Mouse (Mus musculus) kidney, postnatal 36 days (tissue): ENCODE results near the gene Taf15.

Experiments
- DNase-seq, 2 experiments: peaks; one replicate each; pipeline ENCODE4 v3.0.0; 2021 to 2022; ENCODE audit warnings: mixed read lengths in 2 of 2

Gene Taf15

GRCm38 (mm10) chr11:83472324-83473234 lies at the start of gene Taf15:
Gene Taf15, plus strand, starts transcription at chr11:83473086.
- peak; percentile 98 to 99 for DNase-seq

DNA sequence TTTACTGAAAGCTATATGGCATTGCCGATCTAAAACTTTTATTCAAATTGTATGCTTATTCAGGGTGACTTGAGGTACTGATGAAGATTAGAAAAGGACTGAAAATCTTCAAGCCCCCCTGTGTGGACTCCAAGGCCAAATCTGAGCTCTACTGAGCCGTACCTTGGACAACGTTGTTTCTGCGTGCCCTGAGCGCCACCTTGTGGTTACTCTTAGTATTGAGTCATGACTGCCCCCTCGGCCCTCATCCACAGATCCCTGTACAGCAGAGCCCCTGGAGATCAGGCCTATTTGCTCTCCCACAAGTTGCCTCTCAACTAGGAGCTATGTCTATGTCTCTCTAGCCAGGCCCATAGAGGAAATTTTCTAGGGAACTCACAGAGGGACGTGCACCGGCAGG lies 48.2 kb upstream of the Taf15 start:
- peak; percentile 64 to 82 for DNase-seq

- DNase-seq, result peak in 1 of 2 experiments; percentile 44
These were observed 45.9 kb upstream of the Taf15 start for GRCm38 (mm10) chr11:83426964-83427363.

DNA sequence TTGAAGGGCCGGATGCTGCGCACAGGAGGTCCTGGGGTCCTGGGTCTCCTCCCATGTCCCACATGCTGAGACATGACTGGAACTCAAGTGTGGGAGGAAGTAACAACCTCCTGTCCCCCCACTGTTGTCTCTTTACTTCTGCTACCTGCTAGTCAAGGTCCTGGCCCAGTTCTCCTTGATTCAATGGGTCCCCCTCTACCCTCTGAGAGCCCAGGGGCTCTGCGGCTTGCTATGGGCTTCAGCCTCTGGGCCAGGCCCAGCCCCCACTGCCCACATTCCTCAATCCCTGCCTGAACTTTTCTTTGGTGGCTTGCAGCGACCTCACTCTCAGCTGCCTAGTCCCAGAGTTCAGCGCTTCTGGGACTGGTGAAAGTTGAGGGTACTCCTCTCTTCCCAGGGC lies 43.5 kb upstream of the Taf15 start, which contains the start of gene Gas2l2:
TSS of gene Gas2l2 (minus strand) at position 101 of the 400 bp plus-strand sequence.
- no peak for DNase-seq

DNA sequence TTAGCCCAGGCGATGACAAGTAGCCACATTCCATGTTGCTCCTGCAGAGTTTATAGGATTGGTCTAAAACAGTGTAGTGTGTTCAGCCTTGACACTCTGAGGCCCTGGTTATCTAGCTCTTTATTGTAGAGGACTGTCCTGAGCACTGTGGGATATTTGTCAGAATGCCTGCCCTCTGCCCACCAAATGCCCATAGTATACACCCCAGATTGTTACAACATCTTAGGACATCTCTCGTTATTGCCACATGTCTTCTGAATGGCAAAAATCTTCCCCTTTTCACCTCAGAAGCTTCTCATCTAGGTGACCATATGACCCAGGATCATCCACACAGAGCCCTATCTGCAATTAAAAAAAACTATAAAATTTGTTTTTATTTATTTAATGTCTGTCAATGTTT lies 40.4 kb upstream of the Taf15 start:
- DNase-seq, result no peak

GRCm38 (mm10) chr11:83437377-83437776 lies 35.5 kb upstream of the Taf15 start, which contains the start of gene 1700020L24Rik:
Gene 1700020L24Rik, plus strand, starts transcription at chr11:83437677.
- no peak for DNase-seq

GRCm38 (mm10) chr11:83439426-83440060 lies 33.3 kb upstream of the Taf15 start:
- no peak for DNase-seq

- peak; percentile 87 to 95 for DNase-seq
These were observed 32.5 kb upstream of the Taf15 start for GRCm38 (mm10) chr11:83440081-83441064.

DNA sequence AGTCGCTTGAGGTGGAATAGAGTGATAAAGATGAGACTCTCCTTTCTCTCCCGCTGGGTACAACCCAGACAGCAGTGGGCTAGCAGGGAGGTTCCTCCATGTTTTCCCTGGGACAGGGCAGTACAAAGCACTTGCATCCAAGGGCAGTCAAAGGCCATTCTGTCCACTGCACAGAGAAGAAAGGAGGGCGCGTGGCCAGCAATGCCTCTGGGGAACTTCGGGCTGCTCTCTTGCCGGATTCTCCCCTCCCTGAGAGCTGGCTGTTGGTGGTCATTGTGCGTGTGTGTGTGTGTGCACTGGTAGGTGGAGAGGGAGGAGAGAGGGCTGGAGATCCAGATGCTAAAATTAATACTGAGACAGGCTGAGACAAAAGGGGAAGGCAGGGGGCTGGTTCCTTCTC lies 31.7 kb upstream of the Taf15 start:
- peak in 1 of 2 experiments; percentile 54 for DNase-seq

DNA sequence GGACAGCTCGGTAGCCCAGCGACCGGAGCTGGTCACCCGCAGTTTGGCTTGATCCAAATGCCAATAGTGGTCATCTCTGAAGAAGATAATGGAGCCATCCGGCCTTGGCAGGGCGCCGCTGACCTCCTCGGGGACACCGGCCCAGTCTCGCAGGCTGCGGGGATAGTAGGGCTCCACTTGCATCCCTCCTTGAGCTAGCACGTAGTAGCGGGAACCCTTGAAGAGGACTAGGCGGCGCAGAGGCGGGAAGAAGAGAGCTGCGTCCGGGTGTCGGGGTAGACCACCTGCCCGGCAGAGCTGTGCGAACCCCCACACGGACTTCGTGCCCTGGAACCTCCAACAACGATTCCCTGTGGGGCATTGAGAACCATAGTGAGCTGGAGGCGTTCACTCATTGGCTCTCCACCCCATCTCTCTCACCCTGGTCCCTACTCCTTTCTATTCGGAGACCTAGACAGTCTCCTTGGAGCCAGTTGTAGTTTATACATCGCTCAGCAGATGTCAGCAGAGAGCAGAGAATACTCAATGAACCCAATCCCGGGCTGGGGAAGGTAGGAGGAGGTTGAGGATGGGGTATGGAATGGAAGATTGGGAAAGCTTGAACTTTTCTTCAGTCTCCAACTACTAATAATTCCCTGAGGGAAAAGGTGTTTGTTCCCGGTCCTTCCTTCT lies 30.2 kb upstream of the Taf15 start:
- peak; percentile 71 to 89 for DNase-seq

- peak in 1 of 2 experiments; percentile 37 for DNase-seq
These were observed 29.1 kb upstream of the Taf15 start for GRCm38 (mm10) chr11:83443824-83444223.

GRCm38 (mm10) chr11:83445001-83445400 lies 27.9 kb upstream of the Taf15 start:
- DNase-seq, result no peak

GRCm38 (mm10) chr11:83447612-83448011 lies 25.3 kb upstream of the Taf15 start:
- DNase-seq, result no peak

DNA sequence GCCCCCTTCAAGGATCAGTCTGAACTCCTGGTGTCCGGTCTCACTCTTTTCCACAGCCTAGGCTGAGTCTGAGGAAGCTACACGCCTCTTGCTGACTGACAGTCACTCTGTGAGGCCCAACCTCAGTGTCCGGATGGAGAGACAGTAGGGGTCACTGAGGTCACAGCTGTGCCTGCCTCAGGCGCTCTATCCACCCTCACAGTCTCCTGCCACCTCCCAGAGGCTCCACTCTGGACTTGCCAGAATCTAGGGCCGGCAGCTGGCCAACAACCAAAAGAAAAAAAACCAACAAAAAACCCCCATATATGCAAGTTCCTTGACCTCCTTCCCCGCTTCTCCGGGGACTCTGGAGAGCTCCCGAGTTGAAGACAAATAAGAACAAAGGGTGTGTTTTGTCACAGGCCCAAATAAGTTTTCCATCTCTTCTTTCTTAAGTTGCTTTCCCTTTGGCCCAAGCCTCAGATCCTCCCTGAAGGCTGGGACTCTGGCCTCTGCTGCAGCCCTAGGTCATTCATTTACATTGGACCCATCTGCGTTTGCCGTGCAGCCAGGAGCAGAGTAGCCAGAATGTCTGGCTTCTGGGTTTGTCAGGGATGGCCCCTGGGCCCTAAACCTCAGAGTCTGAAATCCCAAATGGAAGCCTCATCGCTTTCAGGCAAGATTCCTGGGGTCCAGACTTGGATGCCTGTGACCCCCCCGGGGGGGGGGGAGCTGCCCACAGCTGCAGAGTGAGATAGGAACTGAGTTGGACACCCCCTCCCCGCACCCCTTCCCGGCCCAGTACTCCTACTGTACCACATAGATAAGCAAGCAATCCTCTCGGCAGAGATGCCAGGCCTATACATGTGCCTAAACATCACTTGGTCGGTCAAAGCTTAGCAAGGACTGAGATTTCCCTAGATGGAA lies 24.6 kb upstream of the Taf15 start:
- DNase-seq, result peak; percentile 61 to 62

GRCm38 (mm10) chr11:83448927-83449236 lies 24.0 kb upstream of the Taf15 start:
- peak in 1 of 2 experiments; percentile 72 for DNase-seq

GRCm38 (mm10) chr11:83449298-83449697 lies 23.6 kb upstream of the Taf15 start:
- DNase-seq, result peak in 1 of 2 experiments; percentile 33

- DNase-seq, result no peak
These were observed 22.3 kb upstream of the Taf15 start for GRCm38 (mm10) chr11:83450550-83450949.

- DNase-seq, result no peak
These were observed 21.6 kb upstream of the Taf15 start for GRCm38 (mm10) chr11:83451281-83451680.

DNA sequence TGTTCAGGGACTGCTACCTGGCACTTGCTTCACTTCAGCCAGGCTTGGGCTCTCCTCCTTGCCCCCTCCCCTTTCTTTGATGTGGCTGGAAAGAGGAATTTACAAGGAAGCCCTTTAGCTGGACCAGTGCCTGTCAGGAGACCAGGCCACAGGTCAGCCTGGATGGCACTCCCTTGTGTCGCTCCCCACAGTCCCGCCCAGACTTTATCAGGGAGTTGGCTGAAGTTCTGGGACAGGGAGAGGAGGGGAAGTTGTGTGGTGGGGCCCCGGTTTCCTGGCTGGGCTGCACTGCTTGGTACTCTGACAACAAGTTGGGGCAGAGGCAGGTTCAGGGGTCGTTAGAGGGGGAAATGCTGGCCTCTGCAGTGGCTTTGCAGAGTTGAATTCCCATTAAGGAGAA lies 18.3 kb upstream of the Taf15 start:
- peak; percentile 51 to 55 for DNase-seq

DNA sequence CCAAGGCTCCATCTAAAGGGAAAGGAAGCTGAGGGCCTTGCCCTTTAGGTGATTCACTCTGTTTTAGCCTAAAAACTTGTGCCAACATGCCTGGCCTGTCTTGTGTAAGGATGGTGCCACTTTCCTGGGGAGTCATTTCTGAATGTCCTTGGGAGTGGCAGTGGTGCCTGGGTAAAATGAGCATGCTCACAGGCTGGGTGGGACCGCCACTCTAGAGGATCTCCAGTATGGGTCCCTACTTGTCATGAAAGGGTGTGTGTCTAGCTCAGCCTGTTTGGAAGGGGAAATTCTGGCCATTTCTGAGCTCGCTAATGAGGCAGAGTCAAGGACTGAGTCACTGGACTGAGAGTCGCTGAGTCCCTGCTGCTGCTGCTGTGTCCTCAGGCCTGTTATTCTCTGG lies 17.3 kb upstream of the Taf15 start:
- no peak for DNase-seq

- DNase-seq, result no peak
These were observed 15.6 kb upstream of the Taf15 start for GRCm38 (mm10) chr11:83457257-83457656.
